ENCODE assay signal across 9 mouse cellular contexts in genomic region chr6:120971797-120972590, GRCm38 (mm10). TPM values are rescaled to one million over a fixed set of nuclear protein-coding genes. Genes with fewer than 3 reads are reported as not detected.
DNase-seq lines count a peak whose midpoint lies in the region; ATAC-seq and TF ChIP-seq lines count a peak whose summit lies in the region.
"Had no signal": no experiment of that assay in that cellular context is flagged by ENCODE, and none has a peak within 500 bp of the region (broad histone marks: within the 10 kb centered on the region; RNA-seq: fewer than 3 reads in every experiment).

No protein-coding gene starts in this region.

- ATAC-seq in G1E (ENCODE audit: extremely low read depth, insufficient number of reproducible peaks, low FRiP score, poor library complexity, severe bottlenecking) = peak; percentile 34; the same call in 1 of the 2 replicates
- ATAC-seq in frontal cortex, adult (ENCODE audit: low TSS enrichment) = peak; percentile 87
- peak; percentile 86 to 91 for ATAC-seq in hematopoietic stem cell, adult 5-6 weeks (replicated peaks in 1 of 2; ENCODE audit: insufficient read depth in 1 of 2, low FRiP score in 2 of 2, low TSS enrichment in 1 of 2, low read depth in 1 of 2, poor library complexity in 2 of 2, severe bottlenecking in 2 of 2)

- peak; percentile 68 for DNase-seq in G1E (ENCODE audit: low spot score)
- DNase-seq in cerebellum, adult 11-12 months = peak; percentile 80
- DNase-seq in layer of hippocampus, adult 2 months (ENCODE audit: low spot score in 2 of 2) = peak; percentile 86 to 92
- DNase-seq in lung, adult 2 months = peak; percentile 84
- peak; percentile 61 for DNase-seq in ovary, adult 18-20 months (ENCODE audit: low spot score)
- peak; percentile 89 for DNase-seq in thymus, adult 2 months

- H3K27ac ChIP-seq in layer of hippocampus, adult 2 months = no peak overlapping the region
- no peak overlapping the region for H3K27ac ChIP-seq in thymus, adult 2 months (ENCODE audit: control insufficient read depth, insufficient read depth, low read length)
- H3K27ac ChIP-seq: macrophage had no signal

- H3K4me3 ChIP-seq in G1E (ENCODE audit: low read depth, low read length) = no peak overlapping the region
- no peak overlapping the region for H3K4me3 ChIP-seq in layer of hippocampus, adult 2 months
- H3K4me3 ChIP-seq in lung, adult 2 months (replicated peaks; ENCODE audit: extremely low read depth, low read depth, low read length) = no peak overlapping the region
- no peak overlapping the region for H3K4me3 ChIP-seq in thymus, adult 2 months (ENCODE audit: control insufficient read depth, insufficient read depth, low read length)

- H3K9me3 ChIP-seq in G1E (replicated peaks) = no peaks in the 10 kb centered on the region

- H3K27me3 ChIP-seq in G1E (ENCODE audit: insufficient read depth, low read length) = no peaks in the 10 kb centered on the region
- no peaks in the 10 kb centered on the region for H3K27me3 ChIP-seq in thymus, adult 2 months (ENCODE audit: control insufficient read depth, insufficient read depth, low read length)

- peaks cover 67% of the 10 kb centered on the region for H3K36me3 ChIP-seq in G1E (replicated peaks)
- H3K36me3 ChIP-seq in thymus, adult 2 months (ENCODE audit: control insufficient read depth, insufficient read depth, low read length) = no peaks in the 10 kb centered on the region

- peaks cover 8% of the 10 kb centered on the region for H3K4me1 ChIP-seq in G1E (ENCODE audit: insufficient read depth, low read depth, low read length)
- no peaks in the 10 kb centered on the region; the same call in 1 of the 2 replicates for H3K4me1 ChIP-seq in lung, adult 2 months (ENCODE audit: control insufficient read depth, insufficient read depth, low read length)
- no peaks in the 10 kb centered on the region for H3K4me1 ChIP-seq in thymus, adult 2 months (replicated peaks; ENCODE audit: control insufficient read depth, insufficient read depth, low read length)

- peak; percentile 96 for TF ChIP-seq CTCF in G1E (IDR thresholded peaks at IDR 0.05; ENCODE audit: low read depth, low read length)
- peak; percentile 100 for TF ChIP-seq CTCF in layer of hippocampus, adult 2 months (conservative IDR thresholded peaks at IDR 0.05)
- TF ChIP-seq CTCF in lung, adult 2 months (IDR thresholded peaks at IDR 0.05; ENCODE audit: insufficient read depth, low read length) = peak; percentile 97
- TF ChIP-seq CTCF in thymus, adult 2 months (IDR thresholded peaks at IDR 0.05; ENCODE audit: borderline replicate concordance, control insufficient read depth, extremely low read depth, insufficient read depth, low read length, poor library complexity) = peak; percentile 76; the same call in 1 of the 2 replicates

- WGBS in lung, adult 2 months = 43% methylated on average over 14 of the region's 14 CpGs
- 73% methylated on average over 14 of the region's 14 CpGs for WGBS in thymus, adult 2 months

- TF ChIP-seq POLR2A in lung, adult 2 months (IDR thresholded peaks at IDR 0.05; ENCODE audit: borderline replicate concordance, extremely low read depth, low read depth, low read length) = no peak
- no peak for TF ChIP-seq POLR2A in thymus, adult 2 months (IDR thresholded peaks at IDR 0.05; ENCODE audit: control insufficient read depth, extremely low read depth, insufficient read depth, low read length, poor library complexity)

RNA-seq across cellular contexts. Expression of gene Bid, which starts 55.3 kb away (rescaled TPM):
- total RNA-seq in G1E (2014; fragmentation: Nextera tagmentation) (64.3 and 68.7 TPM in 2 replicates), G1E (2017) (42.8 and 46.0 TPM in 2 replicates)
- 27.0 and 34.1 TPM in 2 replicates for polyA plus RNA-seq in G1E (2012)
- total RNA-seq in hematopoietic stem cell, adult 5-6 weeks (2017) = 14.0 and 22.7 TPM in 2 replicates
- total RNA-seq in layer of hippocampus, adult 2 months (2021) = 10 to 100 TPM; 15.3 to 15.5 TPM
- polyA plus RNA-seq in lung, adult 2 months (2012; rRNA removed) = 3.6 and 5.4 TPM in 2 replicates
- 36.5 and 43.1 TPM in 2 replicates for polyA plus RNA-seq in thymus, adult 2 months (2012; rRNA removed)

Comparison
In these comparisons a context has a peak if more than half of its experiments do, and no peak if none do; other contexts are left out.
1. ATAC-seq: peak in every context shown above with its lines; median percentile 88 in hematopoietic stem cell, adult 5-6 weeks; 87 in frontal cortex, adult; 34 in G1E.